Mouse (Mus musculus) B cell, adult 67 days (primary cell): ENCODE data around the gene Gm30737. TPM values are rescaled to one million over a fixed set of nuclear protein-coding genes. Genes with fewer than 3 reads are reported as not detected.

ENCODE experiments used
- total RNA-seq, 2 experiments: library from RNA; stranded (reverse); gene quantifications; 4 replicates each; pipeline ENCODE4 v1.2.4; 2023

Gm30737 gene
- total RNA-seq: not detected

DNA sequence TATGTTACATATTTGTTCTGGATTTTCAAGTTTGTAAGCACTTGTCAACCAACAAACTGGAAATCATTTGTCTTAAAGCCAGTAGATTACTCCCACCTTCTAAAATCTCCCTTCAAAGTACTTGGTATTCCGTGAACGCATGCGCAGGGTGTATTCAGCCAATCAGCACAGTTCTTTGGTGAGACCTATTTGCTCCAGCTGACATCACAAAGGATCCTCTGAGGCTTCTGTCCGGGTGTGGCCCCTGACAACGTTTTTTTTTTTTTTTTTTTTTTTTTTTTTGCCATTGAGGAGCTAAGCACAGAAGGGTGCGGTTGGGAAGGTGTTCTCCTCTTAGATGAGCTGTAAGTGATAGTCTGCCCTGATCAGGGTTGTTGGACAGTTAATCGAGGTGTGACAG is at the start of gene Gm30737:
Gene Gm30737 (plus strand): TSS at position 301 of the 400 bp plus-strand sequence.

